Mouse (Mus musculus) embryo, embryonic 10.5 days (tissue): ENCODE data around the gene Agr3.

Experiments used
- DNase-seq: peaks from one replicate; pipeline ENCODE4 v3.0.0-alpha.2; 2015; ENCODE audit warnings: low spot score

Agr3 gene

GRCm38 (mm10) chr12:35925402-35925801 is at the start of gene Agr3:
Gene Agr3, plus strand, starts transcription at chr12:35925620.
- no peak for DNase-seq

- DNase-seq = no peak
These were observed 40.4 kb upstream of the Agr3 start for GRCm38 (mm10) chr12:35884892-35885558.

- DNase-seq = no peak
These were observed 36.0 kb upstream of the Agr3 start for GRCm38 (mm10) chr12:35889383-35889782.

- DNase-seq = no peak
These were observed 34.7 kb upstream of the Agr3 start for GRCm38 (mm10) chr12:35890756-35891155.

- DNase-seq = peak; percentile 93
These were observed 31.0 kb upstream of the Agr3 start for GRCm38 (mm10) chr12:35894304-35894900.

- DNase-seq = peak; percentile 92
These were observed 29.3 kb upstream of the Agr3 start for GRCm38 (mm10) chr12:35895875-35896763.

- peak; percentile 49 for DNase-seq
These were observed 28.6 kb upstream of the Agr3 start for GRCm38 (mm10) chr12:35896764-35897282.

GRCm38 (mm10) chr12:35910632-35911031 is 14.8 kb upstream of the Agr3 start:
- no peak for DNase-seq

GRCm38 (mm10) chr12:35915813-35916212 is 9.6 kb upstream of the Agr3 start:
- no peak for DNase-seq

GRCm38 (mm10) chr12:35916467-35916866 is 9.0 kb upstream of the Agr3 start:
- DNase-seq = no peak

GRCm38 (mm10) chr12:35918031-35918430 is 7.4 kb upstream of the Agr3 start:
- DNase-seq = no peak

- no peak for DNase-seq
These were observed 2.4 kb downstream of the Agr3 start for GRCm38 (mm10) chr12:35927804-35928203.

GRCm38 (mm10) chr12:35932816-35933215 is 7.4 kb downstream of the Agr3 start:
- no peak for DNase-seq

- DNase-seq = no peak
These were observed 26.3 kb downstream of the Agr3 start for GRCm38 (mm10) chr12:35951757-35952156.

- DNase-seq = peak; percentile 37
These were observed 31.8 kb downstream of the Agr3 start for GRCm38 (mm10) chr12:35957235-35957634.

- DNase-seq = no peak
These were observed 40.8 kb downstream of the Agr3 start for GRCm38 (mm10) chr12:35966098-35966767.

- no peak for DNase-seq
These were observed 41.3 kb downstream of the Agr3 start for GRCm38 (mm10) chr12:35966768-35967141.

- no peak for DNase-seq
These were observed 50.5 kb downstream of the Agr3 start for GRCm38 (mm10) chr12:35975898-35976297.

- no peak for DNase-seq
These were observed 52.3 kb downstream of the Agr3 start for GRCm38 (mm10) chr12:35977633-35978246.

GRCm38 (mm10) chr12:35979625-35980024 is 54.2 kb downstream of the Agr3 start:
- no peak for DNase-seq

GRCm38 (mm10) chr12:35981732-35982360 is 56.4 kb downstream of the Agr3 start:
- DNase-seq = peak; percentile 78
